Mouse (Mus musculus) intestine, embryonic 14.5 days (tissue): ENCODE measurements around the gene Lst1. TPM values are rescaled to one million over a fixed set of nuclear protein-coding genes. Genes with fewer than 3 reads are reported as not detected.

Source experiments
- ATAC-seq: fragments of 200-750 bp; cut with Nextera tagmentation; replicated peaks from 2 replicates; pipeline ENCODE4 v1.8.0; 2017; ENCODE audit warnings: low read depth, moderate number of reproducible peaks, moderate TSS enrichment, moderate library complexity; ENCODE audit not compliant: low FRiP score, low TSS enrichment
- DNase-seq: peaks from one replicate; pipeline ENCODE4 v3.0.0-alpha.2; 2018; ENCODE audit warnings: low spot score
- H3K27ac ChIP-seq: fragments of 300-500 bp; sonication (generic); 2 replicates; pipeline ENCODE4 v1.5.1; 2014; ENCODE audit warnings: low read depth, mild to moderate bottlenecking, control low read depth
- H3K27me3 ChIP-seq: fragments of 300-500 bp; sonication (generic); replicated peaks from 2 replicates; pipeline ENCODE4 v1.6.1; 2014; ENCODE audit warnings: low read length, control low read depth; ENCODE audit not compliant: control insufficient read depth, insufficient read depth
- H3K36me3 ChIP-seq: fragments of 300-500 bp; sonication (generic); 2 replicates; pipeline ENCODE4 v1.6.1; 2014; ENCODE audit warnings: low read length, control low read depth; ENCODE audit not compliant: control insufficient read depth, insufficient read depth
- H3K4me1 ChIP-seq: fragments of 300-500 bp; sonication (generic); replicated peaks from 2 replicates; pipeline ENCODE4 v1.6.1; 2014; ENCODE audit warnings: low read length, control low read depth, mixed read lengths; ENCODE audit not compliant: control insufficient read depth, insufficient read depth
- H3K4me2 ChIP-seq: fragments of 300-500 bp; sonication (generic); 2 replicates; pipeline ENCODE4 v1.6.1; 2014; ENCODE audit warnings: low read length
- H3K4me3 ChIP-seq: fragments of 300-500 bp; sonication (generic); 2 replicates; pipeline ENCODE4 v1.5.1; 2014; ENCODE audit warnings: low read depth, low read length, control low read depth, mixed read lengths
- H3K9ac ChIP-seq: fragments of 300-500 bp; sonication (generic); 2 replicates; pipeline ENCODE4 v1.6.1; 2014; ENCODE audit warnings: mild to moderate bottlenecking, low read length
- H3K9me3 ChIP-seq: fragments of 300-500 bp; sonication (generic); 2 replicates; pipeline ENCODE4 v1.6.1; 2016; ENCODE audit warnings: low read length, control low read depth; ENCODE audit not compliant: control insufficient read depth
- WGBS: fragments of 180-500 bp; shearing (Covaris S2); extraction: QIAGEN DNeasy Blood & Tissue Kit; methylation state at CpG from one replicate; pipeline ENCODE4 v1.1.7; 2014; 5-methylcytosine and 5-hydroxymethylcytosine counted together
- microRNA-seq: library from miRNA; unstranded; fragments of <30 nt; microRNA quantifications from one replicate; pipeline ENCODE4, GENCODE M21; 2016
- polyA plus RNA-seq: library from polyadenylated mRNA; unstranded; fragments of >200 nt; fragmentation: Nextera tagmentation; extraction: Ambion mirVana; gene quantifications from 2 replicates; pipeline ENCODE4 v1.2.1, GENCODE M21; 2014

Lst1 gene
- polyA plus RNA-seq, 1 experiment from 2014 or later: 19.1 TPM

DNA sequence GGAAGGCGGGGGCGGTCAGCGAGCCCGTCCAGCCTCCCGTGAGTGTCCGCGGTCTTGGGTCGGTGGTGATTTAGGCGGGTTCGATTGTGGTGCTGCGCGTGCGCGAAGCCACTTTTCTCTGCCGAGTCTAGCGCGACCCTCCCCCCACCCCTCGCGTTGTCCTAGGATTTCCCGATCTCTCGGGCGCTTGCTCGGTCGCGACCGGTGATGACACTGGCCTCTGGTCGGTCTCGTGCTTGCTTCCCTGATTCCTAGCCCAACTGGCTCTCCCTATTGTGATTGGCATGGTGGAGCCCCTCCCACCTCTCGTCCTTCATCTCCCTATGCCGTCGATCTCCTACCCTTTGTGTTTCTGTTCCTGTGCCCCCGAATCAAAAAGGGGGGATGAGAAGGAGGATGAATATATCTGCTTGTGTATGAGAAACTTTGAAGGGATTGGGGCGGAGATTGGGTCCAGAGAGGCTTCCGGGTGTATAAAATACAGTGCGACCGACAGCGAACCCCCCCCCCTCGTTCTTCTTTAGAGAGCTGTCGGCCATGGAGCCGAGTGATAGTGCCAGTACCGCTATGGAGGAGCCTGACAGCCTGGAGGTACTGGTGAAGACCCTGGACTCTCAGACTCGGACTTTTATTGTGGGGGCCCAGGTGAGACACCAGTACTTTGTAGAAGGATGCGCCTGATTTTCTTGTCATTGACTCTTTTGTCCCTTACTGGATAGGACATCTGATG lies 52.5 kb downstream of the Lst1 start:
- peak; percentile 72 for ATAC-seq
- Histone ChIP-seq H3K27me3 (no peaks in the 10 kb centered on the region), H3K27ac (peak overlapping the region; percentile 97), H3K9me3 (no peaks in the 10 kb centered on the region), H3K36me3 (peaks cover 28% of the 10 kb centered on the region), H3K4me1 (peaks cover 13% of the 10 kb centered on the region), H3K4me3 (peak overlapping the region; percentile 80), H3K4me2 (peak overlapping the region; percentile 93), H3K9ac (peak overlapping the region; percentile 86)
- WGBS: under 1% methylated on average over 43 of the region's 43 CpGs
- no peak for DNase-seq

Small RNA genes within 50 kb of the gene (microRNA-seq; reads per million reads assigned to microRNA genes)
- gene Mir6973a (not detected), gene Mir6974 (not detected)

Other genes starting within 250 kb of the Lst1 start
- gene Hspa1b, start 229.2 kb downstream of the Lst1 start, polyA plus RNA-seq: 0.24 and 0.46 TPM in 2 replicates
- not detected in 2 replicates for gene Gm20481, start 218.5 kb downstream of the Lst1 start, polyA plus RNA-seq
- gene Hspa1a, start 216.3 kb downstream of the Lst1 start, polyA plus RNA-seq: 3.5 and 4.5 TPM in 2 replicates
- 0.53 and 1.2 TPM in 2 replicates for gene Hspa1l, start 215.7 kb downstream of the Lst1 start, polyA plus RNA-seq
- 216 and 228 TPM in 2 replicates for gene Lsm2, start 206.6 kb downstream of the Lst1 start, polyA plus RNA-seq
- gene Vars, start 187.5 kb downstream of the Lst1 start, polyA plus RNA-seq: 119 and 133 TPM in 2 replicates
- 0.19 and 0.26 TPM in 2 replicates for gene Vwa7, start 171.9 kb downstream of the Lst1 start, polyA plus RNA-seq
- 20.7 and 21.5 TPM in 2 replicates for gene Sapcd1, start 160.4 kb downstream of the Lst1 start, polyA plus RNA-seq
- gene Msh5, start 141.7 kb downstream of the Lst1 start, polyA plus RNA-seq: 3.6 and 3.9 TPM in 2 replicates
- 113 and 141 TPM in 2 replicates for gene Clic1, start 138.5 kb downstream of the Lst1 start, polyA plus RNA-seq
- gene Ddah2, start 129.4 kb downstream of the Lst1 start, polyA plus RNA-seq: 278 and 333 TPM in 2 replicates
- gene Ly6g6c, start 123.1 kb downstream of the Lst1 start, polyA plus RNA-seq: not detected in 2 replicates
- gene Mpig6b, start 122.3 kb downstream of the Lst1 start, polyA plus RNA-seq: 0.55 and 0.81 TPM in 2 replicates
- gene Ly6g6e, start 111.5 kb downstream of the Lst1 start, polyA plus RNA-seq: 1.3 and 2.8 TPM in 2 replicates
- 5.0 and 6.1 TPM in 2 replicates for gene Ly6g6d, start 110.4 kb downstream of the Lst1 start, polyA plus RNA-seq
- 0.27 TPM in 1 of 2 replicates, not detected in the other for gene Ly6g6f, start 102.8 kb downstream of the Lst1 start, polyA plus RNA-seq
- 86.4 and 91.0 TPM in 2 replicates for gene Abhd16a, start 99.2 kb downstream of the Lst1 start, polyA plus RNA-seq
- gene Ly6g5c, start 80.2 kb downstream of the Lst1 start, polyA plus RNA-seq: not detected in 2 replicates
- 0.64 and 0.75 TPM in 2 replicates for gene Ly6g5b, start 73.0 kb downstream of the Lst1 start, polyA plus RNA-seq
- 19.7 and 24.7 TPM in 2 replicates for gene Gpank1, start 67.0 kb downstream of the Lst1 start, polyA plus RNA-seq
- gene Csnk2b, start 66.4 kb downstream of the Lst1 start, polyA plus RNA-seq: 275 and 286 TPM in 2 replicates
- 8.4 and 10.8 TPM in 2 replicates for gene D17H6S53E, start 62.1 kb downstream of the Lst1 start, polyA plus RNA-seq
- gene Apom, start 56.4 kb downstream of the Lst1 start, polyA plus RNA-seq: 0.95 and 1.5 TPM in 2 replicates
- gene Bag6, start 53.3 kb downstream of the Lst1 start, polyA plus RNA-seq: 75.5 and 79.5 TPM in 2 replicates
- 186 and 196 TPM in 2 replicates for gene Prrc2a, start 23.5 kb downstream of the Lst1 start, polyA plus RNA-seq
- gene Aif1, start 12.4 kb downstream of the Lst1 start, polyA plus RNA-seq: 15.4 and 17.5 TPM in 2 replicates
- gene Ltb, start 6.0 kb upstream of the Lst1 start, polyA plus RNA-seq: 1.1 and 1.5 TPM in 2 replicates
- 0.12 and 0.28 TPM in 2 replicates for gene Tnf, start 13.6 kb upstream of the Lst1 start, polyA plus RNA-seq
- gene Lta, start 16.9 kb upstream of the Lst1 start, polyA plus RNA-seq: 0.81 and 0.85 TPM in 2 replicates
- 0.39 and 0.88 TPM in 2 replicates for gene Gm16181, start 32.4 kb upstream of the Lst1 start, polyA plus RNA-seq
- 5.8 and 5.9 TPM in 2 replicates for gene Atp6v1g2, start 45.2 kb upstream of the Lst1 start, polyA plus RNA-seq
- gene Nfkbil1, start 47.4 kb upstream of the Lst1 start, polyA plus RNA-seq: 3.1 and 4.3 TPM in 2 replicates
- 458 and 500 TPM in 2 replicates for gene Ddx39b, start 53.3 kb upstream of the Lst1 start, polyA plus RNA-seq
- 102 and 108 TPM in 2 replicates for gene H2-D1, start 74.3 kb upstream of the Lst1 start, polyA plus RNA-seq
- gene H2-Q1, start 132.0 kb upstream of the Lst1 start, polyA plus RNA-seq: 1.2 and 1.6 TPM in 2 replicates
- gene H2-Q2, start 153.8 kb upstream of the Lst1 start, polyA plus RNA-seq: 37.3 and 39.1 TPM in 2 replicates
- gene H2-Q4, start 191.2 kb upstream of the Lst1 start, polyA plus RNA-seq: 2.5 and 4.4 TPM in 2 replicates
- gene H2-Q6, start 236.4 kb upstream of the Lst1 start, polyA plus RNA-seq: 2.0 and 2.1 TPM in 2 replicates